Mouse (Mus musculus) megakaryocyte, adult 5-6 weeks (primary cell): Measurements from ENCODE around the gene Iqgap1. TPM values are rescaled to one million over a fixed set of nuclear protein-coding genes. Genes with fewer than 3 reads are reported as not detected.

ENCODE experiments used
- ATAC-seq: 2 replicates; pipeline ENCODE4 v1.8.0; 2016; ENCODE audit warnings: mild to moderate bottlenecking, inconsistent platforms; ENCODE audit not compliant: poor library complexity, severe bottlenecking
- total RNA-seq, 2 experiments: library from RNA; stranded (forward) in 1 of 2; stranded (reverse) in 1 of 2; fragments of 153-499, 151-499 nt in 1 of 2; fragments of 221-1000, 200-1000 nt in 1 of 2; gene quantifications; 2 replicates each; pipeline versions ENCODE4 v1.2.3 to v1.2.4; 2015 to 2017

The Iqgap1 gene
- total RNA-seq, 2 experiments from 2014 or later = 246 to 287 TPM

- no peak for ATAC-seq
Measured at GRCm38 (mm10) chr7:80682630-80683029, 143.1 kb downstream of the Iqgap1 start.

- ATAC-seq = peak; percentile 59
Measured at GRCm38 (mm10) chr7:80680218-80680847, 145.4 kb downstream of the Iqgap1 start.

- peak; percentile 81 for ATAC-seq
Measured at GRCm38 (mm10) chr7:80672323-80672722, 153.5 kb downstream of the Iqgap1 start.

GRCm38 (mm10) chr7:80670889-80671288 lies 154.9 kb downstream of the Iqgap1 start:
- no peak for ATAC-seq

GRCm38 (mm10) chr7:80667190-80667589 lies 158.6 kb downstream of the Iqgap1 start:
- peak; percentile 18; the same call in 1 of the 2 replicates for ATAC-seq

- ATAC-seq = no peak
Measured at GRCm38 (mm10) chr7:80666198-80666915, 159.4 kb downstream of the Iqgap1 start.

Other genes with a start within 250 kb of the Iqgap1 start
- gene Crtc3, start 137.1 kb downstream of the Iqgap1 start, total RNA-seq (2015) = 21.3 and 26.9 TPM in 2 replicates
- gene Crtc3, start 137.1 kb downstream of the Iqgap1 start, total RNA-seq (2017) = 12.5 and 13.0 TPM in 2 replicates
- 1.6 and 2.0 TPM in 2 replicates for gene Zscan2, start 34.9 kb upstream of the Iqgap1 start, total RNA-seq (2015)
- gene Zscan2, start 34.9 kb upstream of the Iqgap1 start, total RNA-seq (2017) = 1.5 and 2.9 TPM in 2 replicates
- gene Wdr73, start 75.3 kb upstream of the Iqgap1 start, total RNA-seq (2015) = 5.8 and 6.0 TPM in 2 replicates
- gene Wdr73, start 75.3 kb upstream of the Iqgap1 start, total RNA-seq (2017) = 6.4 and 9.7 TPM in 2 replicates
- gene Nmb, start 79.1 kb upstream of the Iqgap1 start, total RNA-seq (2015) = 6.1 and 9.2 TPM in 2 replicates
- gene Nmb, start 79.1 kb upstream of the Iqgap1 start, total RNA-seq (2017) = 0.59 and 1.3 TPM in 2 replicates
- gene Sec11a, start 121.8 kb upstream of the Iqgap1 start, total RNA-seq (2015) = 139 and 169 TPM in 2 replicates
- gene Sec11a, start 121.8 kb upstream of the Iqgap1 start, total RNA-seq (2017) = 344 and 355 TPM in 2 replicates
- gene Zfp592, start 167.7 kb upstream of the Iqgap1 start, total RNA-seq (2015) = 23.2 and 26.6 TPM in 2 replicates
- gene Zfp592, start 167.7 kb upstream of the Iqgap1 start, total RNA-seq (2017) = 19.6 and 26.5 TPM in 2 replicates
- not detected in 2 replicates for gene Alpk3, start 231.6 kb upstream of the Iqgap1 start, total RNA-seq (2015)
- gene Alpk3, start 231.6 kb upstream of the Iqgap1 start, total RNA-seq (2017) = under 0.01 TPM in 1 of 2 replicates, not detected in the other